Mouse (Mus musculus) myocyte (in vitro differentiated cells): Measurements from ENCODE around the gene Dnmbp.

Experiments
- CEBPB ChIP-seq: IDR thresholded peaks from 2 replicates; pipeline ENCODE4 v1.6.1; 2011; ENCODE audit warnings: mild to moderate bottlenecking, moderate library complexity; ENCODE audit not compliant: poor library complexity, insufficient read depth, severe bottlenecking
- E2F4 ChIP-seq: IDR thresholded peaks from one replicate; pipeline ENCODE4 v1.6.1; 2011; ENCODE audit warnings: mild to moderate bottlenecking, control low read depth, moderate library complexity; ENCODE audit not compliant: insufficient read depth
- MAX ChIP-seq: IDR thresholded peaks from one replicate; pipeline ENCODE4 v1.6.1; 2011; ENCODE audit warnings: low read depth, mild to moderate bottlenecking, control low read depth
- MYOD1 ChIP-seq, 3 experiments: IDR thresholded peaks; one replicate each; pipeline ENCODE4 v1.6.1; 2011; ENCODE audit warnings: control low read depth in 2 of 3, low read depth in 2 of 3, mild to moderate bottlenecking in 2 of 3, moderate library complexity in 1 of 3; ENCODE audit not compliant: insufficient read length in 2 of 3, control insufficient read depth in 1 of 3
- MYOG ChIP-seq, 3 experiments: IDR thresholded peaks; one replicate each; pipeline ENCODE4 v1.6.1; 2011; ENCODE audit warnings: control low read depth in 2 of 3, low read depth in 2 of 3, mild to moderate bottlenecking in 2 of 3; ENCODE audit not compliant: insufficient read length in 2 of 3, control insufficient read depth in 1 of 3, insufficient read depth in 1 of 3
- POLR2A ChIP-seq: IDR thresholded peaks from one replicate; pipeline ENCODE4 v1.6.1; 2011; ENCODE audit warnings: low read depth, mild to moderate bottlenecking, control low read depth, moderate library complexity; ENCODE audit not compliant: insufficient read length
- POLR2AphosphoS2 ChIP-seq: IDR thresholded peaks from one replicate; pipeline ENCODE4 v1.6.1; 2011; ENCODE audit warnings: low read depth, control low read depth; ENCODE audit not compliant: insufficient read length
- REST ChIP-seq: IDR thresholded peaks from one replicate; pipeline ENCODE4 v1.6.1; 2011; ENCODE audit warnings: mild to moderate bottlenecking, control low read depth, moderate library complexity; ENCODE audit not compliant: insufficient read depth, insufficient read length
- SRF ChIP-seq: IDR thresholded peaks from one replicate; pipeline ENCODE4 v1.6.1; 2011; ENCODE audit warnings: low read depth; ENCODE audit not compliant: control insufficient read depth, insufficient read length
- TCF12 ChIP-seq: IDR thresholded peaks from one replicate; pipeline ENCODE4 v1.6.1; 2011; ENCODE audit warnings: mild to moderate bottlenecking, control low read depth; ENCODE audit not compliant: poor library complexity, insufficient read depth, severe bottlenecking
- TCF3 ChIP-seq: IDR thresholded peaks from one replicate; pipeline ENCODE4 v1.6.1; 2011; ENCODE audit warnings: low read depth, control low read depth; ENCODE audit not compliant: insufficient read length
- USF1 ChIP-seq: IDR thresholded peaks from one replicate; pipeline ENCODE4 v1.6.1; 2011; ENCODE audit warnings: low read depth, mild to moderate bottlenecking, control low read depth, moderate library complexity

GRCm38 (mm10) chr19:43965496-43966085, 25.6 kb upstream of the Dnmbp start:
- TF ChIP-seq TCF12 = no peak
- no peak for TF ChIP-seq POLR2A
- no peak for TF ChIP-seq USF1
- TF ChIP-seq REST = no peak
- no peak for TF ChIP-seq CEBPB
- no peak for TF ChIP-seq MYOD1 (IDR thresholded peaks at IDR 0.05; ENCODE audit: control insufficient read depth in 1 of 3, insufficient read length in 2 of 3, low read depth in 2 of 3)
- no peak for TF ChIP-seq POLR2AphosphoS2
- TF ChIP-seq MYOG (IDR thresholded peaks at IDR 0.05; ENCODE audit: control insufficient read depth in 1 of 3, insufficient read depth in 1 of 3, insufficient read length in 2 of 3, low read depth in 2 of 3) = no peak
- no peak for TF ChIP-seq E2F4
- TF ChIP-seq MAX = no peak
- no peak for TF ChIP-seq TCF3
- TF ChIP-seq SRF = no peak
